Mouse (Mus musculus) liver, embryonic 14.5 days (tissue): ENCODE measurements around the gene Tapbp. TPM values are rescaled to one million over a fixed set of nuclear protein-coding genes. Genes with fewer than 3 reads are reported as not detected.

Experiments
- ATAC-seq: fragments of 200-750 bp; cut with Nextera tagmentation; 2 replicates; pipeline ENCODE4 v1.8.0; 2017; ENCODE audit warnings: moderate number of reproducible peaks, mild to moderate bottlenecking, moderate library complexity; ENCODE audit not compliant: insufficient read depth
- DNase-seq, 3 experiments: peaks; one replicate each; pipeline ENCODE4 v3.0.0-alpha.2; 2012 to 2013; ENCODE audit warnings: low read depth in 3 of 3, low spot score in 3 of 3
- H3K27ac ChIP-seq: fragments of 300-500 bp; sonication (generic); 2 replicates; pipeline ENCODE4 v1.5.1; 2014; ENCODE audit warnings: moderate library complexity, mild to moderate bottlenecking, control low read depth, inconsistent platforms
- H3K27me3 ChIP-seq: fragments of 300-500 bp; sonication (generic); 2 replicates; pipeline ENCODE4 v1.6.1; 2014; ENCODE audit warnings: mild to moderate bottlenecking, low read length, moderate library complexity; ENCODE audit not compliant: control insufficient read depth, insufficient read depth
- H3K36me3 ChIP-seq: fragments of 300-500 bp; sonication (generic); replicated peaks from 2 replicates; pipeline ENCODE4 v1.6.1; 2014; ENCODE audit warnings: low read depth; ENCODE audit not compliant: control insufficient read depth, insufficient read depth
- H3K4me1 ChIP-seq, 2 experiments: fragments of 200-500 bp in 1 of 2; fragments of 300-500 bp in 1 of 2; sonication (generic) in 1 of 2; replicated peaks; 2 replicates each; pipeline ENCODE4 v1.6.1; 2012 to 2014; ENCODE audit warnings: antibody characterized with exemption in 1 of 2, inconsistent platforms in 1 of 2, low read length in 1 of 2; ENCODE audit not compliant: control insufficient read depth in 2 of 2, insufficient read depth in 2 of 2
- H3K4me2 ChIP-seq: fragments of 300-500 bp; sonication (generic); 2 replicates; pipeline ENCODE4 v1.6.1; 2014; ENCODE audit warnings: low read depth, mild to moderate bottlenecking, control low read depth, moderate library complexity
- H3K4me3 ChIP-seq, 2 experiments: fragments of 200-500 bp in 1 of 2; fragments of 300-500 bp in 1 of 2; sonication (generic) in 1 of 2; 2 replicates each; pipeline ENCODE4 v1.5.1; 2012 to 2014; ENCODE audit warnings: low read depth in 2 of 2, low read length in 2 of 2, mild to moderate bottlenecking in 2 of 2, control low read depth in 1 of 2, inconsistent platforms in 1 of 2, moderate library complexity in 1 of 2; ENCODE audit not compliant: insufficient read depth in 1 of 2
- H3K9ac ChIP-seq: fragments of 300-500 bp; sonication (generic); replicated peaks from 2 replicates; pipeline ENCODE4 v1.6.1; 2014; ENCODE audit warnings: mild to moderate bottlenecking, control low read depth, moderate library complexity
- H3K9me3 ChIP-seq: fragments of 300-500 bp; sonication (generic); 2 replicates; pipeline ENCODE4 v1.6.1; 2016; ENCODE audit warnings: low read length, mixed read lengths; ENCODE audit not compliant: control insufficient read depth
- CTCF ChIP-seq: IDR thresholded peaks from 2 replicates; pipeline ENCODE4 v1.5.1; 2016; ENCODE audit warnings: antibody characterized with exemption, low read depth, control low read depth
- EP300 ChIP-seq: IDR thresholded peaks from 2 replicates; pipeline ENCODE4 v1.6.1; 2016; ENCODE audit warnings: antibody characterized with exemption, low read depth
- WGBS: fragments of 180-500 bp; shearing (Covaris S2); extraction: QIAGEN DNeasy Blood & Tissue Kit; methylation state at CpG from one replicate; pipeline ENCODE4 v1.1.7; 2014; ENCODE audit not compliant: insufficient replicate concordance; 5-methylcytosine and 5-hydroxymethylcytosine counted together
- polyA plus RNA-seq, 2 experiments: library from polyadenylated mRNA; depleted of rRNA in 1 of 2; stranded (reverse) in 1 of 2; unstranded in 1 of 2; fragments of >200 nt; fragmentation: Nextera tagmentation in 1 of 2; extraction: Ambion mirVana in 1 of 2; gene quantifications; 2 replicates each; pipeline versions ENCODE4 v1.2.1 to v1.2.3; 2012 to 2014

The Tapbp gene
- polyA plus RNA-seq, 2 experiments = 10.6 to 24.0 TPM

DNA sequence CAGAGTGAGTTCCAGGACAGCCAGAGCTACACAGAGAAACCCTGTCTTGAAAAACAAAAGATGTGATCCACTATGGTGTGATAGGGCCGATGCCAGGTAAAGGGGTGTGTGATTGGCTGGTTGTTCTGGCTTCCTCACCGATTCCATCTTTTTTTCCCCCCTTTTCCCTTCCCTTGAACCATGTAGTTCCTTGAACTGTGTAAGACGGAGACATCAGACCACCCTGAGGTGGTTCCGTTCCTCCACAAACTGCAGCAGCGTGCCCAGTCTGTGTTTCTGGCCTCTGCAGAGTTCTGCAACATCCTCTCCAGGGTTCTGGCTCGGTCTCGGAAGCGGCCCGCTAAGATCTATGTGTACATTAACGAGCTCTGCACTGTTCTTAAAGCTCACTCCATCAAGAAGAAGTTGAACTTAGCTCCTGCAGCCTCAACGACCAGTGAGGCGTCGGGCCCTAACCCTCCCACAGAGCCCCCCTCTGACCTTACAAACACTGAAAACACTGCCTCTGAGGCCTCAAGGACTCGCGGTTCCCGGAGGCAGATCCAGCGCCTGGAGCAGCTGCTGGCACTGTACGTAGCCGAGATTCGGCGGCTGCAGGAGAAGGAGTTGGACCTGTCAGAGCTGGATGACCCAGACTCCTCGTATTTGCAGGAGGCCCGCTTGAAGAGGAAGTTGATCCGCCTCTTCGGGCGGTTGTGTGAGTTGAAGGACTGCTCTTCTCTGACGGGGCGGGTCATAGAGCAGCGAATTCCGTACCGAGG, 4.5 kb upstream of the Tapbp start:
- Histone ChIP-seq H3K9me3 (no peaks in the 10 kb centered on the region), H3K4me1 (peaks cover 11 to 18% of the 10 kb centered on the region in 2 experiments), H3K27me3 (no peaks in the 10 kb centered on the region), H3K4me3 (no peak overlapping the region), H3K27ac (no peak overlapping the region), H3K4me2 (no peak overlapping the region), H3K36me3 (peaks cover 27% of the 10 kb centered on the region), H3K9ac (no peak overlapping the region)
- TF ChIP-seq EP300 (no peak), CTCF (no peak)
- WGBS = 88% methylated on average over 31 of the region's 31 CpGs
- DNase-seq (no peak), ATAC-seq (no peak)

GRCm38 (mm10) chr17:33911813-33912414, 3.8 kb upstream of the Tapbp start:
- Histone ChIP-seq H3K4me1 (peaks cover 11 to 18% of the 10 kb centered on the region in 2 experiments), H3K4me2 (no peak overlapping the region), H3K4me3 (no peak overlapping the region), H3K9me3 (no peaks in the 10 kb centered on the region), H3K27me3 (no peaks in the 10 kb centered on the region), H3K36me3 (peaks cover 28% of the 10 kb centered on the region), H3K27ac (no peak overlapping the region), H3K9ac (no peak overlapping the region)
- no peak for ATAC-seq
- no peak for DNase-seq
- TF ChIP-seq CTCF (no peak), EP300 (no peak)
- WGBS = 88% methylated on average over 28 of the region's 28 CpGs

GRCm38 (mm10) chr17:33913264-33913663, 2.4 kb upstream of the Tapbp start:
- no peak overlapping the region for H3K27ac ChIP-seq
- 79% methylated on average over 10 of the region's 10 CpGs for WGBS
- DNase-seq = no peak
- TF ChIP-seq EP300 = no peak
- no peak for TF ChIP-seq CTCF
- no peak overlapping the region for H3K4me3 ChIP-seq
- H3K4me2 ChIP-seq = no peak overlapping the region
- H3K27me3 ChIP-seq = no peaks in the 10 kb centered on the region
- peaks cover 34% of the 10 kb centered on the region for H3K36me3 ChIP-seq
- H3K9ac ChIP-seq = no peak overlapping the region
- peaks cover 8 to 11% of the 10 kb centered on the region in 2 experiments for H3K4me1 ChIP-seq
- peaks cover 5% of the 10 kb centered on the region for H3K9me3 ChIP-seq
- ATAC-seq = no peak

- H3K27ac ChIP-seq = no peak overlapping the region
Observed at GRCm38 (mm10) chr17:33913905-33914304, 1.8 kb upstream of the Tapbp start.

DNA sequence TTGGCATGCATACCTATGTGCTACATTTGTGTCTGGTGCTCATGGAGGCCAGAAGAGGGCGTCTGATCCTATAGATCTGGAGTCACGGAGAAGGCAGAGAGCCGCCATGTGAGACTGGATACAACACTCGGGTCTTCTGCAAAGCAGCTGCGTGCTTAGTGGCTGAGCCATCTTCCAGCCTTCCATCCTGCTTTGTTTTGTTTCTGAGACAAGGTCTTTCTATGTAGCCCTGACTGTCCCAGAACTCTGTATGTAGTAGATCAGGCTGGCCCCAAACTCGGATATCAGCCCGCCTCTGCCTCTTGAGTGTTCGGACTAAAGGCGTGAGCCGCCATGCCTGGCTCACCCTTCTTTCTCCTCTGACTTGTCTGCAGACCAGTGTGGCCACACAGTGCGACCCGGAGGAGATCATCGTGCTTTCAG, 719 bp upstream of the Tapbp start:
- Histone ChIP-seq H3K4me1 (peaks cover 15 to 16% of the 10 kb centered on the region in 2 experiments), H3K27ac (peak overlapping the region; percentile 71), H3K9me3 (peaks cover 5% of the 10 kb centered on the region), H3K4me3 (peak overlapping the region; percentile 1 to 71; a peak in 3 of 4 replicates), H3K4me2 (peak overlapping the region; percentile 75), H3K36me3 (peaks cover 34% of the 10 kb centered on the region), H3K9ac (no peak overlapping the region; the same call in 1 of the 2 replicates), H3K27me3 (no peaks in the 10 kb centered on the region)
- WGBS = 65% methylated on average over 13 of the region's 13 CpGs
- no peak for ATAC-seq
- TF ChIP-seq CTCF (peak; percentile 65), EP300 (no peak)
- no peak for DNase-seq

More at GRCm38 (mm10) chr17:33913905-33914304, 1.8 kb upstream of the Tapbp start:
- Histone ChIP-seq H3K9me3 (peaks cover 5% of the 10 kb centered on the region), H3K4me3 (no peak overlapping the region), H3K4me1 (peaks cover 13% of the 10 kb centered on the region in 2 experiments), H3K9ac (no peak overlapping the region), H3K36me3 (peaks cover 34% of the 10 kb centered on the region), H3K4me2 (no peak overlapping the region), H3K27me3 (no peaks in the 10 kb centered on the region)
- 89% methylated on average over 8 of the region's 8 CpGs for WGBS
- no peak for TF ChIP-seq EP300
- no peak for TF ChIP-seq CTCF
- DNase-seq (no peak), ATAC-seq (no peak)
